Mouse (Mus musculus) lung, embryonic 14.5 days (tissue): ENCODE measurements at regions not wholly inside any gene's neighbourhood (a gene's known extent, or its start where the extent isn't known, plus 50 kb on each side); places are given as distances from the start of the nearest gene placed in this dataset.

Source experiments
- ATAC-seq: fragments of 200-750 bp; cut with Nextera tagmentation; 2 replicates; pipeline ENCODE4 v1.8.0; 2017; ENCODE audit warnings: mild to moderate bottlenecking, moderate TSS enrichment, moderate library complexity; ENCODE audit not compliant: insufficient read depth
- DNase-seq: peaks from one replicate; pipeline ENCODE4 v3.0.0-alpha.2; 2015
- H3K27ac ChIP-seq: fragments of 300-500 bp; sonication (generic); 2 replicates; pipeline ENCODE4 v1.5.1; 2014; ENCODE audit warnings: low read depth, mild to moderate bottlenecking, moderate library complexity
- H3K27me3 ChIP-seq: fragments of 300-500 bp; sonication (generic); 2 replicates; pipeline ENCODE4 v1.6.1; 2014; ENCODE audit warnings: low read length, control low read depth; ENCODE audit not compliant: insufficient read depth
- H3K36me3 ChIP-seq: fragments of 300-500 bp; sonication (generic); 2 replicates; pipeline ENCODE4 v1.6.1; 2014; ENCODE audit warnings: control low read depth; ENCODE audit not compliant: insufficient read depth
- H3K4me1 ChIP-seq: fragments of 300-500 bp; sonication (generic); 2 replicates; pipeline ENCODE4 v1.6.1; 2014; ENCODE audit warnings: antibody characterized with exemption, control low read depth; ENCODE audit not compliant: insufficient read depth
- H3K4me2 ChIP-seq: fragments of 300-500 bp; sonication (generic); 2 replicates; pipeline ENCODE4 v1.6.1; 2014; ENCODE audit warnings: mild to moderate bottlenecking
- H3K4me3 ChIP-seq: fragments of 300-500 bp; sonication (generic); 2 replicates; pipeline ENCODE4 v1.5.1; 2014; ENCODE audit warnings: low read depth, low read length
- H3K9ac ChIP-seq: fragments of 300-500 bp; sonication (generic); 2 replicates; pipeline ENCODE4 v1.6.1; 2014
- H3K9me3 ChIP-seq: fragments of 300-500 bp; sonication (generic); 2 replicates; pipeline ENCODE4 v1.6.1; 2016; ENCODE audit warnings: low read depth, low read length, control low read depth
- CTCF ChIP-seq: IDR thresholded peaks from 2 replicates; pipeline ENCODE4 v1.5.1; 2016; ENCODE audit warnings: antibody characterized with exemption, low read depth
- WGBS: fragments of 180-500 bp; shearing (Covaris S2); extraction: QIAGEN DNeasy Blood & Tissue Kit; methylation state at CpG from one replicate; pipeline ENCODE4 v1.1.7; 2014; 5-methylcytosine and 5-hydroxymethylcytosine counted together

GRCm38 (mm10) chr2:43404163-43404967 is 150.8 kb upstream of the Kynu start:
- no peak for DNase-seq
- TF ChIP-seq CTCF = no peak
- Histone ChIP-seq H3K27ac (no peak overlapping the region), H3K4me1 (no peaks in the 10 kb centered on the region), H3K9me3 (no peaks in the 10 kb centered on the region), H3K4me2 (no peak overlapping the region), H3K4me3 (no peak overlapping the region), H3K27me3 (no peaks in the 10 kb centered on the region), H3K36me3 (no peaks in the 10 kb centered on the region), H3K9ac (no peak overlapping the region)
- 69% methylated on average over 6 of the region's 6 CpGs for WGBS
- ATAC-seq = no peak; the same call in 1 of the 2 replicates

DNA sequence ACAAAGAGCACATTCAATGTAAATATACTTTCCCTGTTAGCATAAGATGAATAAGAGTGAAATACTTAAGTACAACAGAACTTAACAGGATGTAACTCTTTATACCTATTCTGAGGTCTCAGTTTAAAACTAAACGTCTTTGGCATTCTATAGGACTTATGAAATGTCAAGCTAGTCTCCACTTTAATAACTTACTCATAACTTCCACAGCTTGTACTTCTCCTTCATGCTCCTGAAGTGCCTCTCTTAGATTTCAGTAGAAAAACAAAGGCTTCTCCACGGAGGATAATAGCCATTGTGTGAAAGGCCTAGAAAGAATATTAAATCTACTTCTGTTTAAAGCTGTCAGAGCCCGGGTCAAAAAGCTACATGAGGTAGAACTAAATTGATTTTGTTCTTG is 117.9 kb upstream of the Kynu start:
- H3K4me3 ChIP-seq = no peak overlapping the region
- no peak for TF ChIP-seq CTCF
- H3K36me3 ChIP-seq = no peaks in the 10 kb centered on the region
- no peaks in the 10 kb centered on the region for H3K27me3 ChIP-seq
- no peaks in the 10 kb centered on the region for H3K4me1 ChIP-seq
- no peak overlapping the region for H3K9ac ChIP-seq
- ATAC-seq (peak; percentile 44; the same call in 1 of the 2 replicates), DNase-seq (peak; percentile 2)
- H3K4me2 ChIP-seq = no peak overlapping the region
- no peaks in the 10 kb centered on the region for H3K9me3 ChIP-seq
- no peak overlapping the region for H3K27ac ChIP-seq
- WGBS = 53% methylated on average over 3 of the region's 3 CpGs

GRCm38 (mm10) chr2:43455158-43455873 is 99.8 kb upstream of the Kynu start:
- no peak overlapping the region for H3K4me3 ChIP-seq
- ATAC-seq (no peak), DNase-seq (no peak)
- no peaks in the 10 kb centered on the region for H3K4me1 ChIP-seq
- no peaks in the 10 kb centered on the region for H3K27me3 ChIP-seq
- no peak overlapping the region for H3K4me2 ChIP-seq
- no peaks in the 10 kb centered on the region for H3K36me3 ChIP-seq
- H3K9ac ChIP-seq = no peak overlapping the region
- TF ChIP-seq CTCF = no peak
- H3K9me3 ChIP-seq = no peaks in the 10 kb centered on the region
- WGBS = 78% methylated on average over 10 of the region's 10 CpGs
- H3K27ac ChIP-seq = no peak overlapping the region

DNA sequence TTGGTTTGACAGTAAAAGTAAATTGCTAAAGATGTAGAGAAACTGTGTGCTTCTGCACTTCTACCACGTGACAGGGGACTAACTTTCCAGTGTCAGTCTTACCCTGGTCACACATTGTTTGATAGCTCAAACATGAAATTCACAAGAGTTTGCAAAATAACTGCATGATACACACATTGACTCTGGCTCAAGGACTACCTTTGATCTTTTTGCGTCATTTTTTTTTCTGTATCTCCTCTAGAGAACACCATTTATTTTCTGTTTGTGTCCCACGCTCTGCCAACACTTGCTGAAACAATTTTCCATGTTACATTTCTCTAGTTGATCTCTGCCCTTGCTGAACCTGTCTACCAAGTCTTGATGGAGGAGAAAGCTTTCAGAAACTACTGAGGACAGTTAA is 86.0 kb upstream of the Kynu start:
- TF ChIP-seq CTCF = no peak
- WGBS = 62% methylated on average over 3 of the region's 3 CpGs

DNA sequence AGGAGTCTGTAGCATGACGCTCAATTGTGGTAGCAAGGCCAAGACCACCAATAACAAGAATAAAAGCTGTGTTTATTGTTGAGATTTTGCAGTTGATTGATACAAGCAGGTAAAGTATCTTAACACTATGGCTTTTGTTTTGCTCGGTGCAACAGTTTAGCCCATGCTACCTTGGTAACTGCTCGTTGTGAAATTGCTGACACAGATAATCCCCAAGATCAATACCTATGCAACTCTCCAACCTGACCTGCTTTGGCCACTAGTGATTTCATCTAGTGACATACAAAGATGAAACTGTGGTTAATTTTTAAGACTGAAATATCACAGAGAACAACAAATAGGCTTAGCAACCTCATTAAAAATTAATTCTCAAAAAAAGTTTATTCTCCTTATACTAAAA is 85.2 kb upstream of the Kynu start:
- no peaks in the 10 kb centered on the region for H3K4me1 ChIP-seq
- H3K9ac ChIP-seq = no peak overlapping the region
- H3K9me3 ChIP-seq = no peaks in the 10 kb centered on the region
- no peak for TF ChIP-seq CTCF
- ATAC-seq (no peak), DNase-seq (no peak)
- no peak overlapping the region for H3K27ac ChIP-seq
- H3K27me3 ChIP-seq = no peaks in the 10 kb centered on the region
- WGBS = 80% methylated on average over 3 of the region's 3 CpGs
- no peak overlapping the region for H3K4me3 ChIP-seq
- H3K36me3 ChIP-seq = no peaks in the 10 kb centered on the region
- H3K4me2 ChIP-seq = no peak overlapping the region

More for the DNA sequence above, 86.0 kb upstream of the Kynu start:
- Histone ChIP-seq H3K27me3 (no peaks in the 10 kb centered on the region), H3K36me3 (no peaks in the 10 kb centered on the region), H3K4me1 (no peaks in the 10 kb centered on the region), H3K9ac (no peak overlapping the region), H3K9me3 (no peaks in the 10 kb centered on the region), H3K4me3 (no peak overlapping the region), H3K27ac (no peak overlapping the region), H3K4me2 (no peak overlapping the region)
- DNase-seq = no peak
- no peak for ATAC-seq

- DNase-seq = no peak
- Histone ChIP-seq H3K27ac (no peak overlapping the region), H3K36me3 (no peaks in the 10 kb centered on the region), H3K27me3 (no peaks in the 10 kb centered on the region), H3K4me3 (no peak overlapping the region), H3K9ac (no peak overlapping the region), H3K4me1 (no peaks in the 10 kb centered on the region), H3K4me2 (no peak overlapping the region), H3K9me3 (no peaks in the 10 kb centered on the region)
- no peak for ATAC-seq
- TF ChIP-seq CTCF = no peak
Measured at GRCm38 (mm10) chr2:43478494-43478893, 76.6 kb upstream of the Kynu start.

DNA sequence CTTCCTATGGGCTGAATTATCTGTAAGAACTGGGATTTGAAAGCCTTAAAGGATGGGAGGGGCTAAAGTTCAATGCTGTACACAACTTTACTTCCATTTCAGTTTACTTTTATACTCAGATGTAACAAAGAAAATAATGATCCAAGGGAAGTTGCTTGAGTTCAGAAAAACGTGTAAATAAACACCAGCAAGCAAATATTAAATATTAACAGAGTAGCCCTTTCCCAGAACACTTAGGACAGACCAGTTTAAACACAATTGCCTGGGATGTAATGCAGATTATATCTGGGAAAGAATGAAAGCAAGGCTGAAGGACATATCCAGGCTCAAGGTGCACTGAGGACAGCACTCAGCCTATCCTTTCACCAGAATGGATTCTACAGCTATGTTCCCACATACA is 75.3 kb upstream of the Kynu start:
- ATAC-seq (no peak), DNase-seq (no peak)
- H3K36me3 ChIP-seq = no peaks in the 10 kb centered on the region
- no peaks in the 10 kb centered on the region for H3K27me3 ChIP-seq
- H3K4me1 ChIP-seq = no peaks in the 10 kb centered on the region
- no peak overlapping the region for H3K9ac ChIP-seq
- no peak overlapping the region for H3K4me3 ChIP-seq
- H3K4me2 ChIP-seq = no peak overlapping the region
- H3K9me3 ChIP-seq = no peaks in the 10 kb centered on the region
- H3K27ac ChIP-seq = no peak overlapping the region
- WGBS = 26% methylated on average over 1 of the region's 1 CpGs
- TF ChIP-seq CTCF = no peak
